Mouse (Mus musculus) Muller cell, postnatal 12 days (primary cell): Measurements from ENCODE around the gene Zbtb38.
"Not testable (repeated sequence)": the region's sequence is repeated elsewhere in the genome, so short reads cannot be mapped to it uniquely, and the experiment has no call there.

Experiments used
- DNase-seq: peaks from one replicate; pipeline ENCODE4 v3.0.0-alpha.2; 2015; ENCODE audit errors: inconsistent ontology term

The Zbtb38 gene

DNA sequence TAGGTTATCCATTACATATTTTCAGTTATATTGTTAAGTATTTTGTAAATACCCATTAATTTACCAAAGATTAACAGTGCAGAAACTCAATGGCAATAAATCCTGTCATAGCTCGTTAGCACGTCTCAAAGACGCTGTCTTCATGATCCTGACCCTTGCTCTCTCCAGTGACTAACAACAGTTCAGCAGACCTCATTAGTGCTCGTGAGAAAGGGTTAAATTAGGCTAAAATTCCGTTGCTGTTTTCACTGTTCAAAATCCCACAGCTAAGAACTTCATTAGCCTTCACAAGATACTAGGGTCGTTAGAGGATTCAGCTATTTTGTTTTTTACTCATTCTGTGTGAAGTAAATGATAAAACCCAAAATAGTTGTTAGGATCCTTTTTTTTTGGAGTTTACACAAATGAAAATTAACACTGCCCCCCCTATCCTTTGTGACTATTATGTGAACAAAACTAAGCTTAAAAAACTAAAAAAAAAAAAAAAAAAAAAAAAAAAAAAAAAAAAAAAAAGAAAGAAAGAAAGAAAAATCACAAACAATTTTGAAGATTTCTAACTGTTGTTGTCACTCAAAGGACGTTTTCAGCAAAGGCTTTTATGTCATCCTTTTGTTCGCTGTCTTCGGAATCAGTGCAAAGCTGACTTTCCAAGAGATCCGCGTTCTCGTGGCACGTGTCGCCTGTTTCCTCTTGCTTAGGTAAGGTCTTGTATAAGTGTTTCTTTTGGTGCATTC, 67.6 kb downstream of the Zbtb38 start:
- peak; percentile 73 for DNase-seq

DNA sequence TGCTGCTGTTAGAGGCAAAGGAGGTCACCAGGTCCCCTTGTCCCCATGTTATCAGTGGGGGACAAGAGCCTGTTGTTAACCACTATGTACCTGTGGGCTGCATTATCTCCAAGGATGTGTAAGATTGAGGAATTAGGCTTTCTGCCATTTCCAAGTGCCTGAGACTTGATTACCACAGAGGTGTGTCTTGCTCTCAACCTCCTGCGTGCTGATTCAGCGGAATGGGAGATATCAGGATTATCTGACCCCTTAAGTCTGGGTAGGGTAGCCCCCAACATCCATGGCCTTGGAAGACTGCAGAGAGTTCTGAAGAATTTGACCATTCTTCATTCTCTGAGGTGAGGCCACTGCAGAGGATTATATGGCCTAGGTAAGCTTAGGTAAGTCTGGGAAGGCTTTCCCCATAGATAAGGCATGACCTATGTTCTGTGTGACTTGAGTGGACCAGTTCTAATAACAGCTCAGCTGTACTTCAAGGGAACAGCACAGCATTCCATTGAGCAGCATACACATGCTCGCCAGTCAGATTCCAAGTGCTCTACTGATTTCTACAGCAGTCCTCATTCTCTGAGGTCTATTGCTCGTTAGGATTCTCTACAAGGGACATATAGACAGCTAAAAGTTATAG, 68.4 kb downstream of the Zbtb38 start:
- no peak for DNase-seq

DNA sequence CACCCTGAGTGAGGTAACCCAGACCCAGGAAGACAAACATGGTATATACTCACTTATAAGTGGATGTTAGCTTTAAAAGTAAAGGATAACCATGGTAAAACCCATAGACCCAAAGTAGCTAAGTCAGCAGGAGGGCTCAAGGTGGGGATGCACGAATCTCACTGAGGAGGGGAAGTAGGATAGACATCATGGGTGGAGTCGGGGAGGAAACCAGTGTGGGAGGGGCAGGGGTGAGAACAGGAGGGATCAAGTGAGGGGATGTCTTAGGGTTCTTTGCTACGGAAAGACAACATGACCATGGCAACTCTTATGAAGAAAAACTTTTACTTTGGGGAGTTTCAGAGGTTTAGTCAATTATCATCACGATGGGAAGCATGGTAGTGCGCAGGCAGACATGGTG, 74.0 kb downstream of the Zbtb38 start:
- no peak for DNase-seq

DNA sequence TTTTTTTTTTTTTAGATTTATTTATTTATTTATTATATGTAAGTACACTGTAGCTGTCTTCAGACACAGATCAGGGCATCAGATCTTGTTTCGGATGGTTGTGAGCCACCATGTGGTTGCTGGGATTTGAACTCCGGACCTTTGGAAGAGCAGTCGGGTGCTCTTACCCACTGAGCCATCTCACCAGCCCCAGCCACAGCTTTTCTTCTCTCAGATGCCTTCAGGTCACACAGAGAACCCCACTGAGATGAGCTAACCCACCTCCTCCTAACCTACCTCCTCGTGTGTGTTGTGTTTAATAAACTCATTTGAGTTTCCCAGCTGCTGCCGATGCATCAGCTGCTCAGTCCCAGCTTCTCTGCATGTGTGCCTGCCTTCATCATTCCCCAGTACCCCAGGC, 74.9 kb downstream of the Zbtb38 start:
- not testable (repeated sequence) for DNase-seq

DNA sequence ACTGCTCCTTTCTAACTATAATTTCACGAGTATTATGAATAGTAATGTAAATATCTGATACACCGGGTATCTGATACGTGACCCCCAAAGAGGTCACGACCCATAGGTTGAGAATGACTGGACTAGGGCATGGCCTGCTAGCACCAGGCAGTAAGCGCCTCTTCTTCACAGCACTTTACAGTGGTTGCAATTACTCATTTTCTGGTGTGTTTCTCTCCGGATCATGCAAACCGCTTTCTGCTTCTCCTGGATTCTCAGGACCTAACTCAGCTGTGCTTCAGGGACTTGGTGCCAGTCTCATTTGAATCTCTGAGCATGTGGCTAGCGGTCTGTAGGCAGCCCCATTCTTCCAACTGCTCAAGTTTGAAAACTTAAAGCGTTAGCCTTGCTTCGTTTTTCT, 76.0 kb downstream of the Zbtb38 start:
- no peak for DNase-seq

DNA sequence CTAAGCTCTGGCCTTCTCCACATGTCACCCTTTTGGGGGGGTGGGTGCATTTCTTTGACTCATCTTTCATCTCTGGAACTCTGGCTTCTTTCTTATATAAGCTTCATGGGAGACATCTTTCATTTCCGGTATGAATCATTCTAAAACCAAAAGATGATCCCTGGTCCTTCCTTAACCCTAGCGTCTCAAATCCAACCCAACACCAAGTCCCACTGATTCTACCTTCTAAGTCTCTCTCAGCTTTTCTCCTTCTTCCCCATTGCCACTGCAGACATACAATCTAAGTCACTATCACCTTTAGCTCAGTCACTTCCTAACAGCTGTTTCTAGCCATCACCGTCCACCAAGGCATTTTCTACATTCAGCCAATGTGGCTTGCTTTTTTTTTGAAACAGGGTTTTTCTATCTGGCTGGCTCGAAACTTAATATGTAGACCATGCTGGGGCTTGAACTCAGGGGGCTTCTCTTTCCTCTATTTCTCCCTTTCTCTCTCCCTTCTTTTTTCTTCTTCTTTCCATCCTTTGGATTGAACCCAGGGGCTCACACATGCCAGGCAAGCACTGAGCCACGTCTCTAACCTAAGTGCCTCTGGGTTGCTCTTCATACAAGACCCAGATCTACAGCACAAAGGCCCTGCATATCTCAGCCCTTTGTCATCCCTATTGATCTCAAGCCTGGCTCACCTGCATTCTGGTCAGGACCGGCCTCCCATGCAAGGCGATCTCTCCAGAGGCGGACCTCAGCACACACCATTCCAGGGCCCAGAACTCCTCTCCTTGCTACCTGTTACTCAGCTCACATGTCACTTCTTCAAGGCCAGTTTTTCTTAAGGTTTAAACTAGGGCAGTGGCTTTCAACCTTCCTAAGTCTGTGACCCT, 76.6 kb downstream of the Zbtb38 start:
- DNase-seq: no peak

DNA sequence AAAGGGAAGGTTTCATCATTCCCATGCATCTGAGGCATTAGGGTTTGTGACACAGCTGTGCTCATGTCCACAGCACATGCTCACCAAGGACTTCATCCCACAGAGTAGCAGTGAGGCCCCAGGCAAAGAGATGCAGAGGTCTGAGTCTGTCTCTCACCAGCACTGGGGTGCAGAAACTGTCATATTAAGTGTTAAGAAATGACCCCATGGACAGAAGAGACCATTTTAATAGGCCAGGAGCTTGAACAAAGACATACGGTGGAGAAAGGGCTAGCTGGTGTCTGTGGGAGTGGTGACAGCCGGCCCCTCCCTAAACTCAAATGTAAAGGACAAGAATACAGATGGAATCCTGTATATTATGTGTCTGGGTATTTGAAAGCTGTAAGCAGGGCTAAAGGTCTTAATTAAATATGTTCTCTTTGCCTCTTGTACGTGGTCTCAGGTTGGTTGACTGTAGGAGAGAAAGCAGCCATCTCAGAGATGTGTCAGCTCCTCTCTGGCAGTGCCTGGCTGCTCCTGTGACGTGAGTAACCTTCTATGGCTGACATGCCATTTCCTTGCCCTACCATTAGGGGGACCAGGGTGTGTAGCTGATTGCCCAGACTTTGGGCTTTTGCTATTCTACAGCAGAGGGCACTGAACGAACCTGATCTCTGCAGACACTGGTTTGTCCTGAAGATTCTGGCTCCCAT, 77.4 kb downstream of the Zbtb38 start:
- DNase-seq: peak; percentile 58

DNA sequence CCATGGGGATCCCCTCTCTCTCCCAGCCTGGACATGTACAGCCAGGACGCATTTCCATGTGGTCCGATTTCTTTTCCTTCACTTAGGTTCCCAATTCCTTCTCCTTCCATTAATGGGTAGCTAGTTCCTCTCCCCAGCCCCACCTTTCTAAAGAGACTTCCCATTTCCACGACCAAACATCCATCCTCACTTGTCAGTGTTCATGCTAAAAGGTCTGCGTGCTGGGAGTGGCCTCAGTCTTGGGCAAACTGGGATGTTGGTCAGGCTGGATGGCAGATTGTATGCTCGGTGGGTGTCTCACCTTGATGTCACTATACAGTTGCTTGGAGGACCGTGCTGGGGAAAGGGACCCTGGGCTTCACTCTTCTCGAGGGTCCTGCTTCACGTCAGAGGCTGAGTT, 78.3 kb downstream of the Zbtb38 start:
- no peak for DNase-seq

DNA sequence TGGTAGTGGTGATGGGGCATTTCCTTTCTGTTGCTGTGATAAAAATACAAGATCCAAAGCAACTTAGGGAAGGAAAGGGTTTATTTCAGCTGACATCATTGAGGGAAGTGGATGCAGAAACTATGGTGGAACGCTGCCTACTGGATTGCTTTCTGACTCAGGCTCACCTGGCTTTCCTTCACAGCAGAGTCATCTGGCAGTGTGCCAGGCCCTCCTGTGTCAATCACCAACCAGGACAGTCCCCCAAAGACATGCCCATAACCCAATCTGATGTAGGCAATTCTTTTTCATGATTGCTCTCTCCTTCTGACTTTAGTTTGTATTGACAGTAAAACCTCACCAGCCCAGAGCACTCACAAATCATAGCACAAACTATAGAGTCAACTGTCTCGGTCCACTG, 80.2 kb downstream of the Zbtb38 start:
- no peak for DNase-seq

DNA sequence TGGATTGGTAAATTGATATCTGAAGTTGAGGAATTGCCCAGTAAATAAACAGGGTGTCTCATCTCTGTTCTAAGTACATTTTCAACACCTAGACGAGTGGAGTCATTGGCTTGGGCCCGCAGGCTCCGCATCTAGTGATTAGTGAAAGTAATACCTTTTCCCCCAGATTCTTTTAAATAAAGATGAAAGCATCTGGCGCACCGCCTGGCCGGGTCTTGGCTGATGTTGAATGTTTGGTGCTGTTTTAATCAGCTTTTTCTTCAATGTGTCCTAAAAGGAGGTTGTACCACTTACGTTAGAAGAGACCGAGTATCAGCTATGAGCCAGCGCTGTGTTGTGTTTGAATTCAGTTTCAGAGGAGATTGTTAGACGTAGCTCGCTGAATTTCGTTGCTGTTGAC, 81.4 kb downstream of the Zbtb38 start:
- no peak for DNase-seq

DNA sequence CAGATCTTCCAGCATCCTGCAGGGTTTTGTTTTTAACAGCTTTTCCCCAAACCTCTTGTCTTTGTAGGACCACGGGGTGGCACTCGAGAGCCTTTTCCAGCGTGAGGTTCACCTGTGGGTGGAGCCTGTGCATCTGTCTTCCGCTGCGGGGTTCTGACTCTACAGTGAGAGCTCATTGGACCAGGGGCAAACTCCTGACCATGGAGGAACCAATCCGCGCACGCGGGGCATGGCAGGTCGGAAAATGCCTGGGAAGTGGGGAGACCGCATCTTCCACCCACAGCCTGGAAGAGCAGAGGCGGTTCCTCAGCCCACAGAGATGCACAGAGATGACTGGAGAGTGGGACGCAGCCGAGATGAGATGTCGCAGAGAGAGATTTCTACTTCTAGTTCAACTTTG, 82.8 kb downstream of the Zbtb38 start:
- DNase-seq: peak; percentile 95

DNA sequence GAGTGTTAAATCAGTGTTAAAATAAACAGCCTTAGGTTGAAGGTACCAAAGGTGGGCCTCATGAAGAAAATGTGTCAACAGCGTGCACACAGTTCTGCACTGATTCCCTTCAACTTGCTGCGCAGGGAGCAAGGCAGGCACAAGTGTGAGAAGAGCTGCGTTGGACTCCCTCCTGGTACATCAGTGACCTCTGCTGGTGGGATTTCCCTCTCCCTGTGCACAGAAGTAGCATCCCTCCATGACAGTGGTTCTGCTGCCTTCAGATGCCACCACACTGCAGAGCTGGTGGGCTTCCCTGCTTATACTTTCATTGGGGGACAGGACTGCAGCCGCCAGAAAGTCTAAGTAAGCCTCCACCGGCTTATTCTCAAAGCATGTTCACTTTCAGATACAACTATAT, 84.0 kb downstream of the Zbtb38 start:
- DNase-seq: peak; percentile 62

DNA sequence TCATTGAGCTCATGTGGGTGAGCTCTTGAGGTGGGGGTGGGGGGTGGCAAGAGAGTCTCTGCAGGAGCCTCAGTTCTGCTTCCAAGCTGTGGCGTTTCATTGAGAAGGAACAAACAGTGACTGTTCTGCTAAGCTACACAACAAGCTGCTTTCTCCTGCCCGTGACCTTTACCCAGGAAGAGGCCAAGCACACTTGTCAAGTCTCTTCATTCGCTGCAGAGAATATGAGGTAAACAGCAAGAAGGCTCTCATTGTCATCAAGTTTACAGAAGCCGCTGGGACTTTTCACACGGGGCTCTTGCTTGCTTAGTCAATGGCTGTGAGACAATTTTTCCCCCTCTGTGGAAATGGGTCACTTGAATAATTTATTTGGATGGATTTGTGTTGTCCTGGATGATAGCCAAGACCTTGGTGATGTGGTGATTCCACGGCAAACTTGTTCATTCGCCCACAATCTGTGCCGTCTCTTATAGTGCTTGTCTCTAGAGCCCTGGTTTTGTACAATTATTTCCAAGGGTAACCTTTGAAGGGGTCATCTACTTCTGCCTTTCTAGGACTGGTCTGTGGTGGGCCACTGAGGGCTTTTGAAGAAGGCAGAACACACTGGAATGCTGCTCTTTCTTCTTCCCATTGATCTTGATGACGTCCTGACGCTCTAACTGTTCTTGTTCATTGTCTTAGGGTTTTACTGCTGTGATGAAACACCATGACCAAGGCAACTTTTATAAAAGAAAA, 92.0 kb downstream of the Zbtb38 start:
- peak; percentile 80 for DNase-seq

DNA sequence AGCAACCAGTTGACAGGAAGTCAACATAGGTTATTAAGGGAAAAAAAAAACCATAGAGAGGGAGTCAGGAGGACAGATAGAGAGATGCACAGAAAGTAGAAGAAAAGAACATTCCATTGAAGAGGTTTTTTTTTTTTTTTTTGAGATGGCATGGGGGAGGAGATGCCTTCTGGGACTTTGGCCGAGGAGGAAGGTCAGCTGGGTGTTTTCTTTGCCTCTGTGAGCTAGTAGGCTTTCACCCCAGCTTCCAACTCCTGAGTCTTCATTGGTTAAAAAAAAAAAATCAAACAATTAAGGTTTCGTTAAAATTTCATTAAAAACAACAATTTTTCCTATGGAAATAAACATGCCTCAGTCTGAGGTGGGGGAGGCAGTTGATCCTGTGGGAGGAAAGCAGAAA, 92.8 kb downstream of the Zbtb38 start:
- no peak for DNase-seq

DNA sequence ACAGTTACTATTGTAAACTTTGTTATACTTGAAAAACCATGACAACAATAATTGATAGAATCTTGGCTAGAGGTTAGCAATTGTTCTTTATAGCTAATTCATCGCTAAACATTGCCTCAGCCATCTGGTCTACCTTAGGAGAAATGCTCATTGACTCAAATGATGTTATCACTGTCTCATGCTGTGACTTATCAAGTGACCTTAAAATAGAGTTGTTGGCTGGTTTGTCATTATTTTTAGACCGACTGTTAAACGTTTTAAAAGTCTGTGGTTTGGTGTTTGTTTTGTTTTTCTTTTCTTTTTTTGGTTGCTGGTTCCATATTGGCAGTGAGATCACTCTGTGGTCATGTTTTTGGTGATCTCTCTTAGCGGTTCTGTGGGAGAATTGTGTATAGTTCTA, 99.1 kb downstream of the Zbtb38 start:
- DNase-seq: no peak

DNA sequence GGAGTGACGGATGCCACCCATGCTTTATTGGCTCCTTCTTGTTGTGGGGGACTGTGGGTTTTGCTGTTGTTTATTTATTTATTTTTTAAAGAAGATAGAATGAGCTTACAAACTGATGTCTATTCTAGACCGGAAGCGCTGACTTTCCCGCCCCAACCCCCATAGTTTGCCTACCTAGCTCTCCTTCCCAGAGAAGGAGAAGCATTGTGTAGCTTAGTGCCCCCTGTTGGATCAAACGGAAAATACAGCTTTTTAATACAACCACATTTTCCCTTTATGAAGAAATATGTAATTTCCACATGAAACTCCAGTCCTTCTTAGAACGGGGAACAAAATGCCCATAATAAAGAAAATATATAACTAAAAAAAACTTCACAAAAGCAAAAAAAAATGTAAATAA, 99.9 kb downstream of the Zbtb38 start:
- no peak for DNase-seq

DNA sequence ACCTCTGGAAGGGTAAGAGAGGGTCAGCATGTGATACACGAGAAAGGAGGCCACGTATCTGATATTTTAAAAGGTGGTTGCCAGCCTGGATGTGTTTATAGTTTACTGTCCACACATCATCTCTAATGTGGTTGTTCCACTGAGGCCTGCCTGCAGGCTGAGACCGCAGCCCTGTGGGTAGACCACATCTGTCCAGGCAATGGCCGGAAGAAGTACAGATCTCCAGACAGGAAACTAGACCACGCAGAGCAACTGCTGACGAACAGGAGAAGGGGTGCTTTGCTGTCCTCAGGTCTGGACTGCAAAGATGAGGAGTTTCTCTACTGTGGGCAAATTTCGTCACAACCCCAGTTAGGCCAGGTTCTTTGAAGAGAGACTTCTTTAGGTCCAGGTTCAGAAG, 101.8 kb downstream of the Zbtb38 start:
- no peak for DNase-seq

DNA sequence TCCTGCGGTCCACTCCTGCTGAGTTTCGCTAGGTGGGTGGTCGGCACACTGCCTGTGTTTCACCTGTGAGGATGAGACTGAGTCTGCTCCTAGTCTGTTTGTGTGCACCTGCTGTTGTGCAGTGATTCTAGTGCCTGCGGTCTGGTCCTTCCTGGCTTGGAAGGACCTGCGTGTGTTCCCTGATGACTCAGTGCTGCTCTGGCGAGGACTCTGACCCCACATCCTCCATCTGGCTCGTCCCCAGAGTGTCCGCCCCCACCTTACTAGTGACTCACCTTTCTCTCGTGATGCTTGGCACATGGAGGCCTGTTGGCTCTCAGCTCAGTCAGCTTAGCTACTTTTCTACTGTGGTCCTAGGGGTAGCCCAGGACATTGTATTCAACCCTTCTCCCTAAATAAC, 102.7 kb downstream of the Zbtb38 start:
- peak; percentile 83 for DNase-seq

DNA sequence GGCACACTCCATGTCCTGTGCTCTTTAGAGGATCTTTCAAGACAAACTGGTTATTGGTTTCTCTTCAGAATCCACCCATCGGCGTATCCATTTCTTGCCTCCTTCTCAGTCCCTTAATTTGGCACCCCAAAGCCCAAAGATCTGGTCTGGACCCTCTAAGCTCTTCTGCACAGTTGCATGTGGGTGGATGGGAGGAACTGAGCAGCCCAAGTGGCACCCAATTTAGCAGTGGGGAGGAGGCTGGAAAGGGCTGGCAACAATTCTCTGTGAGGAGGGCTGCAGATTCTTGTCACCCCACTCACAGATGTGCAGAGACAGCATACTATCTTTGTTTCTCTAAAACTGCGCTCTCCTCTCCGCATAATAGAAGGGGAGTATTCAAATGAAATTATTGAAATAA, 103.3 kb downstream of the Zbtb38 start:
- no peak for DNase-seq

DNA sequence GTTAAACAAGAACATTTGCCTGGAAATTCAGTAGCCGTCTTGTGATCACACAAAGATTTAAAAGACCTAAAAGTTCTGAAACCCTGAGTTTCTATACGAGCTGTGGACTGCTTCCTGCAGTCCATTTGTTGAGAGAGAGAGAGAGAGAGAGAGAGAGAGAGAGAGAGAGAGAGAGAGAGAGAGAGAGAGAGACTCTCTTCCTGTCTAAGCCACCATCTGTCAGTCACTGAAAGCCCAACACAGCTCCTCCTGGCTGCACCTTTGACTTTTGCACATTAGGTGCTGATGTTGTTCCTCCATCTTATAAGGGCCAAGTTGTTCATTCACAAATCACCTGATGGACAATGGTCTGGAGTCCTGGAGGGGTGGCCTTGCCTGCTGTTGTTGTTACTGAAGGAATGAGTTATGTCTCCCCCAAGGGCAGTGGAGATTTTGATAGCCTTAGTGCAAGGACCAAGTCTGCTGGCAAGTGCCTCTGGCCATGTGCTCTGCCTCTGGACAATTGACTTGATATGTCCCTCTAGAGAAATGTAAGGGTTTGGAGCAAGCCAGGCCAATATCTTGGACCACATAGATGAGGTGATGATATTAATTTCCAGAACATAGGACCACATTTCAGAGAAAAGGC, 105.8 kb downstream of the Zbtb38 start:
- no peak for DNase-seq

DNA sequence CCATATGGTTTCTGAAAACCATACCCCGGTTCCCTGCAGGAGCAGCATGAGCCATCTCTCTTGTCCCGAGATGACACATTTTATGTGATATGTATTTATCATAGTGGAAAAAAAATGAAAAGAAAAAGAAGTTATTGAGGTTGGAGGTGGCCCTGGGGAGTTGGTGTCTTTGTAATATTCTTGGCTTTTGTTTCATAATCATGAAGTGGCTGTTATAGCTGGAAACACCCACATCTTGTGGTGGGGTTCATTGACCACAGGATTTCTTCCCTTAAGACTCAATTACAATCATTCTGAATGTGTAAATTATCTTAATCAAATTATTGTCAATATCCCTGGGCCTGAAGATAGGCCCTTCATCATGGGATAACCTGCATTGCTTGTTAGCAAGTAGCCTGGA, 107.8 kb downstream of the Zbtb38 start:
- no peak for DNase-seq
